Mouse (Mus musculus) thymus, adult 2 months (tissue): Measurements from ENCODE around the gene Pde4d.

Experiments used
- CTCF ChIP-seq: fragments of 200-500 bp; IDR thresholded peaks from 2 replicates; pipeline ENCODE4 v1.5.1; 2012; ENCODE audit warnings: mild to moderate bottlenecking, control low read depth, low read length, moderate library complexity, borderline replicate concordance; ENCODE audit not compliant: control insufficient read depth, poor library complexity, insufficient read depth; ENCODE audit errors: extremely low read depth
- POLR2A ChIP-seq: fragments of 200-500 bp; IDR thresholded peaks from 2 replicates; pipeline ENCODE4 v1.6.1; 2012; ENCODE audit warnings: mild to moderate bottlenecking, low read length, control low read depth, moderate library complexity; ENCODE audit not compliant: control insufficient read depth, poor library complexity, insufficient read depth; ENCODE audit errors: extremely low read depth

DNA sequence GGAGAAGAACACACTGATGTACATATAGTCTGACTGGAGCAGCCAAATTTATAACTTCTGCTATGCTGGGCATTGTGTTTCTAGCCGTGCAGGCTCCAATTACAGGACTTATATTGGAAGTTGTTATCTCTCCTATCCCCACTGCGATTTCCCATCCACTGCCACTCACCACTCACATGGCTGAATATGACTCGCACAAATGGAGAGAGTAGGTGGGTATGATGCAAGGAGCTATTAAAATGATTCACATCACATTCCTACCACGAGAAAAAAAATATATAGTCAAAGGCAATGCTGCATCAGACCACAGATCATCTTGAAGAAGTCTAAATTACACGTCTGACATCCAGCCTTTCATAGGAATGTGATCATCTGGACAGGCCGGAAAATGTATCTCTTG is 725.5 kb downstream of the Pde4d start:
- TF ChIP-seq POLR2A = no peak
- no peak for TF ChIP-seq CTCF
